Mouse (Mus musculus) layer of hippocampus, adult 18-20 months (tissue): ENCODE measurements around the gene Zfp2. TPM values are rescaled to one million over a fixed set of nuclear protein-coding genes. Genes with fewer than 3 reads are reported as not detected.
A peak's percentile ranks its signal among the peaks of the same experiment; 100 is the strongest.

Experiments used
- DNase-seq, 2 experiments: peaks; one replicate each; pipeline ENCODE4 v3.0.0; 2022; ENCODE audit warnings: low spot score in 2 of 2
- long read RNA-seq: library from polyadenylated mRNA; stranded (forward); transcript quantifications from one replicate; pipeline ENCODE4 v2.0.0, GENCODE M21; 2021
- total RNA-seq, 2 experiments: library from RNA; stranded (reverse); gene quantifications; 2 replicates each; pipeline ENCODE4 v1.2.3; 2021

The Zfp2 gene
- 10 to 100 TPM; 20.2 to 21.6 TPM for total RNA-seq
- long read RNA-seq, partial matches to known transcripts, result 2 of 24 reads
- long read RNA-seq, other reads (novel, unspliced or antisense), result 21 of 24 reads

- DNase-seq, result peak; percentile 93 to 96
Observed at GRCm38 (mm10) chr11:50915671-50916320, at the start of gene Zfp2. Gene Zfp2 (minus strand): TSS chr11:50916165.

- DNase-seq, result no peak
Observed at GRCm38 (mm10) chr11:50964886-50965285, 48.9 kb upstream of the Zfp2 start.

- no peak for DNase-seq
Observed at GRCm38 (mm10) chr11:50953665-50954064, 37.7 kb upstream of the Zfp2 start, which contains the start of gene Prop1. Gene Prop1 (minus strand): TSS chr11:50953765.

- peak in 1 of 2 experiments; percentile 10 for DNase-seq
Observed at GRCm38 (mm10) chr11:50952290-50952689, 36.3 kb upstream of the Zfp2 start.

GRCm38 (mm10) chr11:50943506-50943905, 27.5 kb upstream of the Zfp2 start, which contains the start of gene 4933414I15Rik:
Gene 4933414I15Rik (minus strand): TSS chr11:50943765.
- DNase-seq, result no peak

- DNase-seq, result no peak
Observed at GRCm38 (mm10) chr11:50942386-50942785, 26.4 kb upstream of the Zfp2 start.

- peak in 1 of 2 experiments; percentile 46 for DNase-seq
Observed at GRCm38 (mm10) chr11:50939621-50940366, 23.8 kb upstream of the Zfp2 start.

GRCm38 (mm10) chr11:50938435-50938834, 22.5 kb upstream of the Zfp2 start:
- DNase-seq, result no peak

- DNase-seq, result no peak
Observed at GRCm38 (mm10) chr11:50932040-50932439, 16.1 kb upstream of the Zfp2 start.

GRCm38 (mm10) chr11:50931451-50931866, 15.5 kb upstream of the Zfp2 start, which contains the start of gene Zfp354b:
Gene Zfp354b (minus strand): TSS chr11:50931633.
- DNase-seq, result peak; percentile 83 to 94

GRCm38 (mm10) chr11:50931021-50931420, 15.1 kb upstream of the Zfp2 start:
- no peak for DNase-seq

GRCm38 (mm10) chr11:50930469-50931014, 14.6 kb upstream of the Zfp2 start:
- peak in 1 of 2 experiments; percentile 15 for DNase-seq

- DNase-seq, result no peak
Observed at GRCm38 (mm10) chr11:50914461-50914860, 1.5 kb downstream of the Zfp2 start.

- DNase-seq, result no peak
Observed at GRCm38 (mm10) chr11:50913301-50913700, 2.7 kb downstream of the Zfp2 start.

GRCm38 (mm10) chr11:50908136-50908535, 7.8 kb downstream of the Zfp2 start:
- DNase-seq, result peak in 1 of 2 experiments; percentile 37

GRCm38 (mm10) chr11:50897359-50897758, 18.6 kb downstream of the Zfp2 start:
- no peak for DNase-seq

- DNase-seq, result no peak
Observed at GRCm38 (mm10) chr11:50892441-50892840, 23.5 kb downstream of the Zfp2 start.

GRCm38 (mm10) chr11:50887390-50888128, 28.4 kb downstream of the Zfp2 start, which contains the start of gene Zfp454:
Gene Zfp454 (minus strand): TSS chr11:50887651.
- DNase-seq, result peak; percentile 96 to 98

GRCm38 (mm10) chr11:50886933-50887293, 29.1 kb downstream of the Zfp2 start:
- DNase-seq, result no peak

- DNase-seq, result no peak
Observed at GRCm38 (mm10) chr11:50886231-50886932, 29.6 kb downstream of the Zfp2 start.
